Mouse (Mus musculus) forebrain, postnatal 0 days (tissue): ENCODE results near the gene Gpr179. TPM values are rescaled to one million over a fixed set of nuclear protein-coding genes. Genes with fewer than 3 reads are reported as not detected.
"Not testable (repeated sequence)": the region's sequence is repeated elsewhere in the genome, so short reads cannot be mapped to it uniquely, and the experiment has no call there.

Source experiments
- ATAC-seq: fragments of 200-750 bp; cut with Nextera tagmentation; 2 replicates; pipeline ENCODE4 v1.8.0; 2017; ENCODE audit warnings: mild to moderate bottlenecking, moderate library complexity
- DNase-seq: peaks from one replicate; pipeline ENCODE4 v3.0.0-alpha.2; 2015
- H3K27ac ChIP-seq: fragments of 300-500 bp; sonication (generic); 2 replicates; pipeline ENCODE4 v1.5.1; 2014; ENCODE audit warnings: low read depth, mild to moderate bottlenecking, antibody characterized with exemption, low read length, moderate library complexity, mixed read lengths
- H3K27me3 ChIP-seq: fragments of 300-500 bp; sonication (generic); 2 replicates; pipeline ENCODE4 v1.6.1; 2014; ENCODE audit warnings: mild to moderate bottlenecking, low read length, mixed read lengths; ENCODE audit not compliant: insufficient read depth
- H3K36me3 ChIP-seq: fragments of 300-500 bp; sonication (generic); 2 replicates; pipeline ENCODE4 v1.6.1; 2014; ENCODE audit warnings: mild to moderate bottlenecking, moderate library complexity; ENCODE audit not compliant: insufficient read depth
- H3K4me1 ChIP-seq: fragments of 300-500 bp; sonication (generic); 2 replicates; pipeline ENCODE4 v1.6.1; 2014; ENCODE audit warnings: antibody characterized with exemption; ENCODE audit not compliant: insufficient read depth
- H3K4me2 ChIP-seq: fragments of 300-500 bp; sonication (generic); 2 replicates; pipeline ENCODE4 v1.6.1; 2014; ENCODE audit warnings: low read depth, mild to moderate bottlenecking, moderate library complexity
- H3K4me3 ChIP-seq: fragments of 300-500 bp; sonication (generic); 2 replicates; pipeline ENCODE4 v1.5.1; 2014; ENCODE audit warnings: low read depth, low read length, mixed read lengths
- H3K9ac ChIP-seq: fragments of 300-500 bp; sonication (generic); 2 replicates; pipeline ENCODE4 v1.6.1; 2014; ENCODE audit warnings: mild to moderate bottlenecking
- H3K9me3 ChIP-seq: fragments of 300-500 bp; sonication (generic); 2 replicates; pipeline ENCODE4 v1.6.1; 2016; ENCODE audit warnings: low read length
- CTCF ChIP-seq: sonication (generic); IDR thresholded peaks from 2 replicates; pipeline ENCODE4 v1.5.1; 2016; ENCODE audit warnings: antibody characterized with exemption, control low read depth, low read depth
- WGBS: fragments of 180-500 bp; shearing (Covaris S2); extraction: QIAGEN DNeasy Blood & Tissue Kit; methylation state at CpG from one replicate; pipeline ENCODE4 v1.1.7; 2014; 5-methylcytosine and 5-hydroxymethylcytosine counted together
- polyA plus RNA-seq: library from polyadenylated mRNA; unstranded; fragments of >200 nt; fragmentation: Nextera tagmentation; extraction: Ambion mirVana; gene quantifications from 2 replicates; pipeline ENCODE4 v1.2.1, GENCODE M21; 2015
- total RNA-seq: library from RNA; depleted of rRNA; stranded (reverse); fragments of >200 nt; gene quantifications from 2 replicates; pipeline ENCODE4 v1.2.3, GENCODE M21; 2014

Gene Gpr179
- total and polyA plus RNA-seq, 2 experiments from 2014 or later, result 0.45 to 0.62 TPM

GRCm38 (mm10) chr11:97321197-97321596 is 30.7 kb downstream of the Gpr179 start:
- no peak overlapping the region for H3K9ac ChIP-seq
- no peak overlapping the region for H3K27ac ChIP-seq
- no peak for ATAC-seq
- peaks cover 25% of the 10 kb centered on the region for H3K36me3 ChIP-seq
- WGBS, result 94% methylated on average over 8 of the region's 8 CpGs
- DNase-seq, result no peak
- TF ChIP-seq CTCF, result no peak
- no peaks in the 10 kb centered on the region for H3K27me3 ChIP-seq
- H3K4me2 ChIP-seq, result no peak overlapping the region
- no peak overlapping the region for H3K4me3 ChIP-seq
- H3K4me1 ChIP-seq, result 0 out of 2 replicates have a peak, but pooled peaks cover 4% of the 10 kb centered on the region
- no peaks in the 10 kb centered on the region for H3K9me3 ChIP-seq

GRCm38 (mm10) chr11:97315504-97316503 is 36.1 kb downstream of the Gpr179 start, which contains the start of gene Mrpl45:
TSS of gene Mrpl45 (plus strand) at chr11:97315716.
- peak within 1 kb of the TSS; percentile 44 for H3K4me3 ChIP-seq
- peak within 1 kb of the TSS; percentile 45 for H3K4me2 ChIP-seq
- no peaks in the 10 kb centered on the region for H3K9me3 ChIP-seq
- ATAC-seq, result peak; percentile 96
- WGBS, result 1% methylated on average over 50 of the region's 50 CpGs
- H3K27ac ChIP-seq, result peak within 1 kb of the TSS; percentile 64
- DNase-seq, result peak; percentile 100
- no peaks in the 10 kb centered on the region for H3K36me3 ChIP-seq
- 0 out of 2 replicates have a peak, but pooled peaks cover 5% of the 10 kb centered on the region for H3K4me1 ChIP-seq
- H3K9ac ChIP-seq, result peak within 1 kb of the TSS; percentile 43
- TF ChIP-seq CTCF, result no peak
- no peaks in the 10 kb centered on the region for H3K27me3 ChIP-seq

GRCm38 (mm10) chr11:97314751-97315503 is 37.0 kb downstream of the Gpr179 start:
- peak overlapping the region; percentile 43 for H3K9ac ChIP-seq

GRCm38 (mm10) chr11:97314110-97314509 is 37.8 kb downstream of the Gpr179 start:
- peak; percentile 30; the same call in 1 of the 2 replicates for TF ChIP-seq CTCF
- H3K27ac ChIP-seq, result no peak overlapping the region
- whole genome bisulfite sequencing, result 84% methylated on average over 3 of the region's 3 CpGs
- H3K4me1 ChIP-seq, result peaks cover 11% of the 10 kb centered on the region
- ATAC-seq (no peak), DNase-seq (no peak)
- no peak overlapping the region for H3K4me2 ChIP-seq
- no peak overlapping the region for H3K9ac ChIP-seq
- H3K9me3 ChIP-seq, result no peaks in the 10 kb centered on the region
- no peaks in the 10 kb centered on the region for H3K27me3 ChIP-seq
- H3K4me3 ChIP-seq, result no peak overlapping the region
- no peaks in the 10 kb centered on the region for H3K36me3 ChIP-seq

More at GRCm38 (mm10) chr11:97314751-97315503, 37.0 kb downstream of the Gpr179 start:
- Histone ChIP-seq H3K4me1 (peaks cover 6% of the 10 kb centered on the region; the same call in 1 of the 2 replicates), H3K4me3 (peak overlapping the region; percentile 44), H3K4me2 (peak overlapping the region; percentile 45), H3K36me3 (no peaks in the 10 kb centered on the region), H3K27ac (no peak overlapping the region), H3K27me3 (no peaks in the 10 kb centered on the region), H3K9me3 (no peaks in the 10 kb centered on the region)
- 46% methylated on average over 8 of the region's 8 CpGs for WGBS
- no peak for DNase-seq
- ATAC-seq, result no peak
- TF ChIP-seq CTCF, result no peak

GRCm38 (mm10) chr11:97312871-97313270 is 39.0 kb downstream of the Gpr179 start:
- not testable (repeated sequence) for H3K9me3 ChIP-seq, H3K4me2 ChIP-seq, H3K9ac ChIP-seq, DNase-seq, H3K4me3 ChIP-seq, H3K36me3 ChIP-seq, ATAC-seq, H3K27ac ChIP-seq, H3K27me3 ChIP-seq
- H3K4me1 ChIP-seq, result peaks cover 11% of the 10 kb centered on the region
- 97% methylated on average over 1 of the region's 1 CpGs for WGBS

- H3K27ac ChIP-seq, result no peak overlapping the region; the same call in 1 of the 2 replicates
- no peaks in the 10 kb centered on the region for H3K27me3 ChIP-seq
Observed at GRCm38 (mm10) chr11:97310895-97311631, 40.8 kb downstream of the Gpr179 start.

More at GRCm38 (mm10) chr11:97310895-97311631, 40.8 kb downstream of the Gpr179 start:
- H3K9ac ChIP-seq, result no peak overlapping the region
- H3K4me1 ChIP-seq, result peaks cover 5% of the 10 kb centered on the region
- no peaks in the 10 kb centered on the region for H3K36me3 ChIP-seq
- H3K9me3 ChIP-seq, result no peaks in the 10 kb centered on the region
- ATAC-seq (no peak; the same call in 1 of the 2 replicates), DNase-seq (peak; percentile 53)
- peak overlapping the region; percentile 15; the same call in 1 of the 2 replicates for H3K4me3 ChIP-seq
- WGBS, result 7% methylated on average over 18 of the region's 18 CpGs
- TF ChIP-seq CTCF, result peak; percentile 56; the same call in 1 of the 2 replicates
- H3K4me2 ChIP-seq, result peak overlapping the region; percentile 64
